Mouse (Mus musculus) R1 (cell line): ENCODE measurements around the gene Ceacam19.

Source experiments
- DNase-seq: peaks from one replicate; pipeline ENCODE4 v3.0.0-alpha.2; 2018; ENCODE audit warnings: low read depth, low spot score

Ceacam19 gene

DNA sequence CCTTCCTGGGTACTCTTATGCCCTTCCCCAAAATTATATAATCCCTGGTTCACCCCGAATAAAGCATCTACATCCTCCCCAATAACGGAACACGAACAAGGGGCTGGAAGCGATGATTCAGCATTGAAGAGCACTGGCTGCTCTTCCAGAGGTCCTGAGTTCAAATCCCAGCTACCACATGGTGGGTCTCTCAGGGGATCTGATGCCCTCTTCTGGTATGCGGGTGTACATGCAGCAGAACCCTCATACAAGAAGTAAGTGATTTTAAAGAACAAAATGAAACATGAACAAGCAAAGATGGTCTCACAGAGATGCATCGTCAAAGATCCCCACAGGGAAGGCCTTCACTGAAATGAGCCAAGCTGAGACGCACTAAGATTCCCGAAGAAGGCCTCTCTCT lies 7.0 kb downstream of the Ceacam19 start:
- DNase-seq: no peak

DNA sequence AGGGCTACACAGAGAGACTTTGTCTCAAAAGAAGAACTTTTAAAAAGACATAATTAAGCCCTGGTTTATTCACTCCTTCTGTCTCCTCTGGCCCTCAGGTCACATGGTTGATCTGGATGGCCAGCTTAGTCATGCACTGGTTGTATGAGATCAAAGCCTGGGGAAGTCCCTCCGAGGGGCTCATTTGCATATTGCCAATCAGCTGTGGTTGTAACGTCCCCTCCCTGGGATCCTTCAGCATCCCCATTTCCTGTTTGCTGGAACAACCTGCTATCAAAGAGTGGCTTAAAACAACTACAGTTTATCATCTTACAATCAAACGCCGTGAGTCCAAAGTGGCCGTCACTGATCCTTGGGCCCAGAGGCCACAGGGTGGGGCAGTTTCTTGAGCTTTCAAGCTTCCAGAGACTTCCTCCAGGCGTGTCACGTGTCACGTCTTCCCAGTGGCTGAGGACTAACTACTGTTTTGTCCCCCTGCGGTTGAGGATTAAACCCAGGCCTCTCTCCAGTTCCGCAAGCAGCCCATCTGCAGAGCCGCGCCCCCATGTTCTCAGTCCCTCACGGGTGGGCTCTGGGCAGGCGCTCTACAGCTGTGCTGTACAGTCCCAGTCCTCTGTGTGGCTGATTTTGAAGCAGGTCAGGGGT lies 10.9 kb downstream of the Ceacam19 start:
- DNase-seq: peak; percentile 75

- DNase-seq: peak; percentile 83
These were observed 11.7 kb downstream of the Ceacam19 start for GRCm38 (mm10) chr7:19875948-19876682.

GRCm38 (mm10) chr7:19871943-19872601 lies 15.7 kb downstream of the Ceacam19 start:
- peak; percentile 76 for DNase-seq

- DNase-seq: peak; percentile 66
These were observed 16.6 kb downstream of the Ceacam19 start for GRCm38 (mm10) chr7:19871137-19871621.

GRCm38 (mm10) chr7:19867751-19868399 lies 19.9 kb downstream of the Ceacam19 start:
- no peak for DNase-seq

- DNase-seq: no peak
These were observed 21.3 kb downstream of the Ceacam19 start for GRCm38 (mm10) chr7:19866490-19866889.

GRCm38 (mm10) chr7:19865246-19866036 lies 22.3 kb downstream of the Ceacam19 start:
- DNase-seq: peak; percentile 36

- DNase-seq: no peak
These were observed 23.5 kb downstream of the Ceacam19 start for GRCm38 (mm10) chr7:19864241-19864640.

- DNase-seq: no peak
These were observed 26.6 kb downstream of the Ceacam19 start, which contains the start of gene Ceacam16 for GRCm38 (mm10) chr7:19861199-19861598. Ceacam16 (minus strand) TSS chr7:19861299.

DNA sequence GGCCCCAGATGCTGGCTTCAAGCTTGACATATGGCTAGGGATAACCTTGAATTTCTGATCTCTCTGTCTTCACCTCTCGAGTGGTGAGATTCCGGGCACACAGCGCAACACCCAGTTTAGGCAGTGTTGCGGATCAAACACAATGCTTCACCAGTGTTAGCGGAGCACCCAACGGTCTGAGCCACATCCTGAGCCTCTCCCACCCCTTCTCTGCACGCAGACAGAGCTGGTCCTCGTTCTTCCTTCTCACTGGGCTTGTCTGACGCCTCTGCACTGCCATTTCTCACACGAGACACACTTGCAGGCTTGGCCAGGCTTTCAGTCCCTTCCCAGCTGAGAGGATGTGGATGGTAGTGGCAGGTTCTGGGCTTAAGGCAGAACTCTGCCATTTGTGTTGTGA lies 28.0 kb downstream of the Ceacam19 start:
- DNase-seq: no peak

- DNase-seq: no peak
These were observed 31.5 kb downstream of the Ceacam19 start for GRCm38 (mm10) chr7:19856283-19856682.

DNA sequence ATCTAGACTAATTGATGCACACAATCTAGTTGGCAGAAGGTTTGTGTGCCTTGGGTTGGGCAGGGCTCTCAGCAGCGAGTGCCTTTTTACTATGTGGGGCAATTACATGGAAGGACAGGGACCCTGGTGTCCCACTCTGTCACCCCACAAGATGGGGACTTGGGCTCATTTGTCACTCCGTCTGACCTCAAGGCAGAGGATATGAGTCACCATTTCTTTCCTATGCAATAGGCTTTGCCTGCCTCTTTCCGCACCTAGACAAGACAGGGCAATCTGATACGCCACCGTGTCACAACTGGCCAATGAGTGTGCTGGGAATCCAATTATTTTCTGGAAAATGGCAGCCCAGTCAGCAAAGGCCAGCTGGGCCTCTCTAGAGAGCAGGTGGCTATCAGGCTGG lies 32.1 kb downstream of the Ceacam19 start:
- DNase-seq: no peak

GRCm38 (mm10) chr7:19853526-19853925 lies 34.2 kb downstream of the Ceacam19 start:
- no peak for DNase-seq

- DNase-seq: peak; percentile 90
These were observed 35.8 kb downstream of the Ceacam19 start, which contains the start of gene Gm19345 for GRCm38 (mm10) chr7:19851858-19852570. Gm19345 (plus strand) TSS chr7:19852003.

DNA sequence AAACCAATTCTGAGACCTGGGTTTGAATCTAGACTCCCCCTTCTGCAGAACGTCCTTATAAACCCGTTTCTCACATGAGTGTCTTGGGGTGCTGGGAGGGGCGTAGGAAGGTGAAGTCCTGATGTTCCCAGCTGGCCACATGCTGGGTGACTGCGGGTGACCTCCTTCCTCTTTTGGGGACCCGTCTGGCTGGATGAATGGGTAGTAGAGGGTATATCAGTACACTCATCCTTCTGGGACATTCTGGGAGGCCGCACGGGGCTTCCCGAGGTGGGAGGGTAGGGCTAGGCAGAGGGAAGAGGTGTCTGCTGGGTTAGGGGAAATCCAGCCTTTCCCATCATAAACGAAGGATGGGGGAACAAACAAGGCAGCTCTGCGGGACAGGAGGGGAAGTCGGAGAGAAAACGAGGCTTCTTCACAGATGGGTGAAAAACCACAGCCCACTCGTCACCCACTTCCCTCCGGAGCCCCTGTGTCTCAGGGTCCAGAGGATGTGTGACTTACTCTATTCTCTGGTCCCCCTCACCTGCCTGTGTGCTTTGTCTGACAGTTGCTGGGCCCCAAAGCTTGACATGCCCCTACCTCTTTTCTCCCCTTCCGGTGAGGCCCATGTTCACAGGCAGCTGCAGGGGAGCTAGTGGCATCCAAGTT lies 43.1 kb downstream of the Ceacam19 start:
- no peak for DNase-seq

DNA sequence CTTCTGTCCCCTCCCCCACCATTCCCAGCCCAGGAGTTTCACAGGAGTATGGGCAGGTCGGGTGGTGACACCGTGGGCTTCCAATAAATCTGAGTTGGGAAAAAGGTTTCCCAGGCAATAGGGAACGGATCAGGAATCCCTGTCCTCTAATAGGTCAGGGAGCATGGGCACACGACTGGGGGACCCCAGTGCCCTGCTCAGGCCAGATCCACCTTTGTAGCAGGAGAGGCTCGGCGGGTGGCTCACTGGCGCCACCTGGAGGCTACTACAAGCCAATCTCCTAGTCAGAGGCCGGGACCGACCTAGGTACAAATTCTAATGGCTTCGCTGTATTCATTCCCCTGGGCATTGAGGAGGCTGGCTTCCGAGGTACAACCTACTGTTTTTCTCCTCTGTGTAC lies 44.2 kb downstream of the Ceacam19 start:
- peak; percentile 67 for DNase-seq

DNA sequence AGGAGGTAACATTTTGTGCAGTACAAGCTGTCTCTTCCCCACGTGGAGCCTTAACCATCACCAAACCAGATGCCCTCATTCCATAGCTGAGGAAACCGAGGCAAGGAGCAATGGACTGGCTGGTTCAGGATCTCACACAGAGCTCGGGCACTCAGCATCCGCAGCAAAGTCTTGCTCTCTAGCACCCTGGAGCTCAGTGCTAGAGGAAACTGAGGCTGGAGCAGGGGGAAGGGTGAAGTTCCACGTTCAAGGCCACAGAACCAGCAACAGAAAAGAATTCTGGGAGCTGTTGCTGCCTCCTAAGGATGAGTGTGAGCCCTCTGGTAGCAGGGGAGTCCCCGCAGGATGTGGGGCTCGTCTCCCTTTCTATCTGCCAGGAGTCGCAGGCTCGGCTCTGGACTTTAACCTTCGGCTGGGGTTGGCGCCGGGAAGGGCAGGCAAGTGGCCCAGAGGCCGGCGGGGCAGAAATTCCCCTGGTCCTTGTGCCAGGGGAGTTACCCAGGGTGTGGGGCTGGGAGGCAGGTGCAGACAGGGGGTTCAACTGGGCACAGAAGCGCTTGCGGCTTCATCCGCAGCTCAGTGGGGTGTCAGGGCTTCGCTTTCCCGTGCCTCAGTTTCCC lies 44.8 kb downstream of the Ceacam19 start:
- peak; percentile 54 for DNase-seq

GRCm38 (mm10) chr7:19841686-19842413 lies 45.9 kb downstream of the Ceacam19 start:
- no peak for DNase-seq
